Mouse (Mus musculus) kidney, postnatal 36 days (tissue): Measurements from ENCODE around the gene Alg9.

Experiments
- DNase-seq, 2 experiments: peaks; one replicate each; pipeline ENCODE4 v3.0.0; 2021 to 2022; ENCODE audit warnings: mixed read lengths in 2 of 2

The Alg9 gene

DNA sequence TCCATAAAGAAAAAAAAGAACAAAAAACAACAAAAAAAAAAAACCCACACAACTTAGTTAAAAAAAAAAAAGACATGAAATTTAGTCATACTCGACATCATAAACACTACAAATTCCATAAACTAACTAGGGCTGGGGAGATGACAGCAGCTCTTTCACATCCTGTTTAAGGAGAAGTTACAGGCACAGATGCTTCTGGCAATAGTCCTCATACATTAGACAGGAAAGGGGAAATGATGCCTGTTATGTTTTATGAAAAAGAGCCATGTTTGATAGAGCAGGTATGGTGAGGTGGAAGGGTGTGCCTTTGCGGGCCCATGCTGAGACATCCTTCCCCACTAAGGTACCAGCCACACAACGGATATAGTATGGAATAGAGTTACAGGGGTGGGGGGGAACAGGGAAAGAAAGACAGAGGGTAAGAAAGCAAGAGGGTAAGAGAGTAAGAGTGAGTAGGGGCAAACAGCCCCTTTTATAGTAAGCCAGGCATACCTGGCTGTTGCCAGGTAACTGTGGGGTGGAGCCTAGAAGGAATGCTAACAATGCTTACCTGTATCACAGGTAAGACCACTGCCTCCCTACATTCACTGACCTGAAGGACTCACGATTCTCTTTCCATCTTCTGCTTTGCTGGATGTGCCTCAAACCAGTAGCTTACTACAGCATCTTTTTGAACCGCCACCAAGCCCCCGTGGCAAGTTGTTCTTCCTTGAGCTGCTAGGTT is 13.1 kb upstream of the Alg9 start:
- DNase-seq, result no peak

DNA sequence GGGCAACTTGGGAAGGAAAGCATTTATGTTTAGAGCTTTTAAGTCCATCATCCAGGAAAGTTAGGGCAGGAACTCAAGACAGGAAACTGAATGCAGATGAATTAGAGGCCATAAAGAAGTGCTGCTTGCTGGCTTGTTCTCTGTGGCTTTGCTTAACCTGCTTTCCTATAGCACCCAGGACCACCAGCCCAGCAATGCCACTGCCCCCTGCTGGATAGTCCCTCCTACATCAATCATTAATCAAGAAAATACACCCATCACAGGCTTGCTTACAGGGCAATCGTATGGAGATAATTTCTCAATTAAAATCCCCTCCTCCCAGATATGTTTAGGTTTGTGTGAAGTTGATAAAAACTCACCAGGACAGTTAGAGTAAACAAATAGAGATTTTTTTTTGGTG is 11.5 kb upstream of the Alg9 start:
- peak; percentile 22 to 52 for DNase-seq

DNA sequence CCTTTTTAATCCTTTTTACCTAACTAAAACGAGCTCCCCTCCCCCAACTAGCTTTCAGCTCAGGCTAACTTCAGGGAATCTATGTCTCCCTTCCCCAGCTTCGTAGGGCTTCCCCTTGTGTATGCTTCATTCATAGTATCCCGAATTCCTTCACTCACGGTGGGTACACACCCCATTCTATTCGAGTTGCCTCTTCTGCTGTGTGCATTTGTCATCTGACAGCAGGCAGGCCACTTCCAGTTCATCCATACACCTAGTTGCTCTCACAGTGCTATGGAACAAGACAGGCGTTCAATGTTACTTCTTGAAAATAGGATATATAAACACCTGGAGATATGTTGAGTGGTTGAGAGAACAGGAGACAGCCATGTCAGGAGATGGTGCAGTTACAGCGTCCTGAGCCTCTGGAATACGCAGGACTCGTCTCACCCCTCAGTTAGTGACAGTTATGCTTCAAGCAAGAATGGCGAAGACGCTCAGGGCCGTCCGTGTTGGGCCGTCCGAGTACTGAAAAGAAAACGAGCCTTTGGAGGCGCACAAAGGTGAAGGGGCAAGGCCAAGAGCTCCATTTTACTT is 7.2 kb upstream of the Alg9 start:
- no peak for DNase-seq

DNA sequence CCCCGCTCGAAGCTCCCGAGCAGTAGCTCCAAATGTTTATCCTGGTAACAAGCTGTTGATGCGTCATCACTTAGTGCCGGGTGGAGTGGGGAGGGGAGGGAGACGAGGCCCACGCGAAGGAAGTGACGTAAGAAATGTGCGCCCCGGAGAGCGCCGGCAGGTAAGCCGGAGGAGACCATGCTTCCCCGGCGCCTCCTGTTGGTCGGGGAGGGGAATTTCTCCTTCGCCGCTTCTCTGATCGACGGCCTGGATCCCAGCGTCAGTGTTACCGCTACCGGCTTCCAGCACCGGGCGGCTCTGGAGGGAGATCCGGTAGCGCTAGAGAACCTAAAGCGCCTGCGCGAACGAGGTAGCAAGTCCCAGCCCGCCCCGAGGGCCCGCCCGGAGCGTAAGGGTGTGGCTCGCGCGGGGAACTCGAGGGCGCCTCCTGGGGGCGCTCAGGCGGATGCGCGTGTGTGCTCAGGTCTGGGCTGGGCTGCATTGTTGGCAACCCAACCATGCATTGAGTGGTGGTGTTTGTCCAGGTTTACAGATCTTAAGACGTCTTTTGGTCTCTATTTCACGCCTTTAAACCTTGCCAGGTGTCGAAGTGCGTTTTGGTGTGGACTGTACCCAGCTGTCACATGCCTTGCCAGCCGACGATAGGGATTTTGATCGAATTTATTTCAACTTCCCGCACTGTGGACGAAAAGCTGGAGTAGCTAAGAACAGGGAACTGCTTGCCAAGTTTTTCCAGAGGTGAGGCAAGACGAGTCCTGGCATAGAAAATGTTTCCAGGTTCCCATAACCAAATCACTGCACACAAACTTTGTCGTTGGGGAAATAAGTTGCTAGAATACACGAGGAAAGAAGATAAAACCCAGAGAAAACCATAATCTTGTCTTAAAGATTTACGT is 6.5 kb upstream of the Alg9 start, which contains the start of gene Fdxacb1:
Gene Fdxacb1 (plus strand): TSS at position 130 of the 896 bp plus-strand sequence.
- peak; percentile 99 for DNase-seq

DNA sequence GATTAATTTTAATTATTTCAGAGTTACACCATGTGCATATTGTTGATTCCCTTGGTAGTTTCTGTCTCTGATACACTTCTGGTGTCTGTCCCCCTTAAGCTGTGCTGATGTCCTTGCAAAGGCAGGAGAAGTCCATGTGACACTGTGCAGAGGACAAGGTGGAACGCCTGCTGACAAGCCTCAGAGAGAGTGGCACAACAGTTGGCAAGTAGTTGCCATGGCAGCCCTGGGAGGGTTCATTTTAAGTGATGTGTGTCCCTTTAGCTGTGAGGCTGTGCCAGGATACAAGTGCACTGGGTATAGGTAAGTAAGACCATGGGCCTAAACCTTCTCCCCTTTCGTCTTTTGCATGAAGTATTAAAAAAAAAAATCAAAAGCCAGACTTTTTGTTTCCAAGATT is 4.8 kb upstream of the Alg9 start:
- DNase-seq, result no peak

DNA sequence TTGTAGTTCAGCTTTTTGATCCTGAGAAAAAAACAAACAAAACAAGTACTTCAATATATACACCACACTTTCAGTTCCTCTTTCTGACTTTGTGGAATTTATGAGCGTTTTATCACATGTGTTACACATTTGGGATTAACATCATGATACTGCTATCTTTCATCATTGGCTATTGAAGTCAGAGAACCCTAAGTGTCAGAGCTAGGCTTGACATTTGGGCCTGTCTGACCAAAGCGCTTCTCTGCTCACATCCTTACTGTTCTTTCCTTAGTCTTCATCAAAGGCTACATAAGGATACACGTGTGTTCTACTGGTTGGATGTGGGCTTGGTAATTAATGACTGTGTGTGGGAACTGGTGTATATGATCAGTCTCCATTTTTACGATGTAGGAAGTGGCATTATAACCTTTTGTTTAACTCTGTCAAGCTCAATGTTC is 775 bp upstream of the Alg9 start:
- DNase-seq, result no peak

DNA sequence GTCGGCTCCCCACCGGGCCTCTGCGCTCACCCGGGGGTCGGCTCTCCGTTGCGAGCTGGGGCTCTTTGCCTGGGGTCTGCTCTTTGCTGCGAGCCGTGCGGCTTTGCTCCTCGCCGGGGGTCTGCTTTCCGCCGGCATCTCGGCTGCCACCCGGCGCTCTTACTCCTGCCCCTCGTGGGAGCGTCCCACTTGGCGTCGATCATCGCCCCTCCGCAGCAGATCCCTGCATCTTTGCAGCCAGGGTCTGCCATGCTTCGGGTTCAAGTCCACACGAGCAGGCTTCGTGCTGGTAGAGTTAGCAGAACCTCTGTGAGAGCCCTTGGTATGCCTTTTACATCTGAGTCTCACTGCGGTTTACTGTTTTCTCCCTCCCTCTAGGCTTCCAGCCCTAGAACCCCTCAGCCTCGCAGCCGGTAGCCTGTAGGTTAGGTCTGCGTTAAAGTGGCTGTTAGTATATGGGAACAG is 875 bp downstream of the Alg9 start:
- DNase-seq, result peak in 1 of 2 experiments; percentile 23

DNA sequence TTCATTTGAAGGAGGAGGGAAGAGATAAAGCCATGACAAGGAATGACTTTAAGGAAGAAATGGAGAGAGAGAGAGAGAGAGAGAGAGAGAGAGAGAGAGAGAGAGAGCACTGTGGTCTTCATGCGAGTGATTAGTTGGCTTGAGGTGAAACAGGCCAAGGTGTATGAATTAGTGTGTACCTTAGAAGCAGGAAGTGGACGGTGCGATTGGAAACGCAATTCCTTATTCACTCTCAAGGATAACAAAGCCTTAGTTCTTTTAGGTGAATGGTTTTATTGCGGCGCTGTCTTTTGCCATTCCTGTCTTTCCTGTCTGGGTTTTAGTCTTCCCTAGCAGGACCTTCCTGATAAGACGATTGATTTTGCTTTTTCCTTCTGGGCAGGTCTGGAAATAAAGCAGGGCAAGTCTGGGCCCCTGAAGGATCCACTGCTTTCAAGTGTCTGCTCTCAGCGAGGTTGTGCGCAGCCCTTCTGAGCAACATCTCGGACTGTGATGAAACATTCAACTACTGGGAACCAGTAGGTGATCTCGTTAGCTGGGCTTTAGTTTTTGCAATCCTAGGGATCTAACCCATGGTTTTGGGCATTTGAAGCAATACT is 1.4 kb downstream of the Alg9 start:
- no peak for DNase-seq

DNA sequence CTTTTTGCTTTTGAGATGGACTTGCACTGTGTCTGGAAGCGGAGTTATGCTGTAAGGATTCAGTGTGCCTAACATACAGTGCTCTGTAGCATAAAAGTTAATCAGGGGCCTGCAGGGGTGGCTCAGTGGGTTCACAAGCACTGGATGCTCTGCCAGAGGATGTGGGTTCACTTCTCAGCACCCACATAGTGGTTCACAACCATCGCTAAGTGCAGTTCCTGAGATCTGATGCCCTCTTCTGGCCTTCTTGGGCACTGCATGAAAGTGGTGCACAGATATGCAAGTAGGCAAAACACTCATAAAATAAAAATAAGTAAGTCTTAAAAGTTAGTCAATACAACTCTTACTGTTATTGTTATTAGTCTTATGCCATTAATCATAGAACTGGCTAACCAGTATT is 7.3 kb downstream of the Alg9 start:
- peak in 1 of 2 experiments; percentile 73 for DNase-seq

DNA sequence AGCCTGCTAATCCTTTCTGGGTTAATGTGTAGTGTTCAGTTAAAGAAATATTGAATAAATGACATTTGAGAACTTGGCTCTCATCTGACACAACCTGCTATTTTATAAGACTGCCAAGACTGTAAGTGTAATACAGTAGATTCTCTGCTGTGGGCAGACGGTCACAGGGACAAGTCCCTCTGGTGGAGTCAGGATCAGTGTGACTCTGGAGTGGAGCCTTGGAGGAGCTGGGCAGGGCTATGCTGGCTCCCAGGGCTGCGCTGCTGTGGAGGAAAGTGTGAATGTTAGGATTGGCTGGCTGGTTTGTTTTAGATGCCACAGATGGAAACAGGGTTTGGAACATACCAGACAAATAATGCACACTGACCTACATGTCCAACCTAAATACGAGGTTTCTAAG is 20.4 kb downstream of the Alg9 start:
- DNase-seq, result no peak

DNA sequence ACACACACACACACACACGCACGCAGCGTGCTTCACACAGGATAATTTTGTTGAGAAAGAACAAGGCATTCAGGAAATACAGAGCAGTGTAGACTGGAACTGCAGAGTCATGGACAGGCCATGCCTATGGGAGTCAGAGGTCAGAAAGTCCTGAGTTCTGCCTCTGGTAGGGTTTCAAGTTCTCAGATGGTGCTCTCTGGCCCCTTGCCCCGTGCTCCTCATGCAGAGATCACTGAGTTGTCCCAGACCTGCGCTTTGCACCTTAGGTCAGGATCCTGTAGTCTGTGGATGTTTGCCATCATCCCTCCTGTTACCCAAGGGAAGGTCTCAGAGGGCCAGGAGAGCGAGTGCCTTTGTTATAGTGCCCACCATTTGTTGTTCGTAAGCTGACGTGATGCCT is 22.0 kb downstream of the Alg9 start:
- peak; percentile 47 to 54 for DNase-seq

DNA sequence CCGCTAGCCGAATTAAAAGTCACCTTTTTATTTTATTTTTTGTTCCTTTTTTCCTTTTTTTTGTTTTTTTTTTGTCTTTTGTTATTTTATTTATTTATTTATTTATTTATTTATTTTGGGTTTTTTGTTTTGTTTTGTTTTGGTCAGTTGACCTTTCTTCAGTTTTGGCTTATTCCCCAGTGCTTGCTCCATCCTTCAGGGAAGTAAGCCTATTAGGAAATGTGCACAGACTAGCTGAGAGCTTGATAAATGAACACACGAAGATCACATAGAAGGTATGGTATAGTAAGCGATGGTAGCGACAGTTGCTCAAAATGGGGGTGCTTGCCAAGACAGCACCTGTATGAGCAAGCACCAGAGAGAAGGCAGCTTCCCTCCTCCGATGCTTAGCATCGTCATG is 22.8 kb downstream of the Alg9 start:
- no peak for DNase-seq

DNA sequence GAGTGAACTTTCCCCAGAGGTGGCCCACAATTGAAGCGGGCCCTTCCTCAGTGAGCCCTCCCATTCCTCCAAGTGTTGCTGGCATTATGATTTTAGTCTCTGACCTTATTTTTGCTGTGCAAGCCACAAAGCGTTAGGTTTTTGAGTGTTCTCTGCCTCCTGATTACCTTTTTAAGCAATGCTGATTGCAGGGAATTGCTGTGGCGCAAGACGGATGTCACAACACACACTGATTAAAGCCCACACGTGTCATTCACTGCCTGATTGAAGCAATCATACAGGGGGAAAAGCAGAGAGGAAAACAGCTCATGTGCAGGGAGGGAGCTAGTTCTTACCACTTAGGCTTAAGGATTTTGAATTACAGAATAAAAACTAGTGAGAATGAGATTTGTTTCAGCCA is 23.5 kb downstream of the Alg9 start:
- no peak for DNase-seq

DNA sequence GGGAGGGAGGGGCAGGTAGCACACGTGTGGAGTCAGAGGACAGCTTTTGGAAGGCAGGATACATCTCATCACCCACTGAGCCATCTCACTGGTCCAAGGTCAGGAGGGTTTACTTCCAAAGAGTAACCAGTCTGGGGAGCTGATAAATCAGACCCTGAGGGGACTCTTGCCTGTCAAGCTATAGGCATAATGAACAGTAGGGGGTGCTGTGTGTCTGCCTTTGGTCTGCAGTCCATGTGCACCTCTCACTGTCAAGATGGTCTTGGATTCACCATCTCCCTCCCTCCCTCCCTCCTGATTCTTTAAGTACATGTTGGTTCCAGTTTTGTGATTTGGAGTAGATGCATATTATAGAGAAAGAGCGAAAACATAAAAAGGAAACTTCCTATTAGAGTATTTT is 26.2 kb downstream of the Alg9 start:
- peak; percentile 67 to 72 for DNase-seq

DNA sequence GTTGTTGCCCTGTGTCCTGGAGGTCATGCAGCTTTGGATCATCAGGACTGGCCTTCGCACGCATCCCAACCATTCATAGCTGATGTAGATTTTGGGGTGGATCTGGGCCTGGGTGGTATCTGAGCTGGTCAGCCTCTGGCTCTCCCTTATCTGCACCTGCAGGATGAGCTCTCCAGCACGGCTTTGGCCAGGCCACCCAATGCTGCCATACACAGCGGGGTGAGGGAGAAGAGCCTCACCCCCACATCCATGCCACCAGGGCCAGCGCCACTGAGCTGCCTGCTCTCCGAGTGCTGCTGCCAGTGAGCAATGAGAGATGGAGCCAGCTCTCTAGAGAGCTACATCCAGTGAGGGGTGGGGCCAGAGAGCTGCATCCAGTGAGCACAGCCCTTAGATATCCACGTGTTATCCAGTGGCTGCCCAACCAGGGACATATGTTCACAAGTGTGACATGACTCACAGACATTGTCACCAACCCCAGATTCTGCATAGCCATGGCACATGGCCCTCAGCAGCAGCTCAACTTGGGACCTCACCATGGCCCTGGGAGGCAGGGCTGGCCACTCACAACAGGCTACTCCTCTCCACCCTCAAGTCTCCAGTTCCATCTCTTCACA is 28.3 kb downstream of the Alg9 start:
- no peak for DNase-seq

DNA sequence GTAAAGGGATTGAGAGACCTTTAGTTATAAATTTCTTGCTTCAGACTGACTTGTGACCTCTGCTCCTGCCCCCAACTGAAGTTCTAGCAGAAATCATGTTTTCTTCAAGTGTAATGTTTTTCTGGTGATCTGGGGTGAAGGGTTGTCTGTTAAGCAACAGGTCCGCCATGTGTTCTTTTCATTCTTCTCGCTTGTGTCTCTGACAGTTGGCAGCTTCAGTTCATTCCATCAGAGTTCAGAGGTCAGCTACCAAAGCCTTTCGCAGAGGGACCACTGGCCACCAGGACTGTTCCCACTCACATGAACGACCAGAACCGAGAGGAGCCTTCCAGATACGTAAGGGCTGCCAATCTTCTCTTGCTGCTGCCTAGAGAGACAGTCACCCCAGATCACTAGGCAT is 33.7 kb downstream of the Alg9 start:
- DNase-seq, result peak; percentile 43 to 66

DNA sequence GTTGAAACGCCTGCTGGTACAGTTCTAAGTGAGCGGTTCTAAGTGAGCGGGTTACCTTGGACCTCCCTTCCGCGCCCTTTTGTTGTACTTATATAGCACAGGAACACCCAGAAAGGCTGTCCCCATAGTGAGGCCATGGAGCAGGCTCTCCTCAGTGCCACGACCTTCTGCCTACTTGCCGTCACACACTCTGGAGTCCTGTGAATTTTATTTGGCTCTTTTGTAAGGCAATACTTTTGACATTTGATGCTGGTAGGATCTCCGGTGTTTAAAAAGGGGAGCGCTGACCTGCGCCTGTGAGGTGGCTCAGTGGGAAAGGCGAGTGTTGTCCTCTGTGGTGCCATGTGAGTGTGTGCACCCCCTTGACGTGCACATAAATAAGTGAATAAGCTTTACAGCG is 34.3 kb downstream of the Alg9 start:
- no peak for DNase-seq

DNA sequence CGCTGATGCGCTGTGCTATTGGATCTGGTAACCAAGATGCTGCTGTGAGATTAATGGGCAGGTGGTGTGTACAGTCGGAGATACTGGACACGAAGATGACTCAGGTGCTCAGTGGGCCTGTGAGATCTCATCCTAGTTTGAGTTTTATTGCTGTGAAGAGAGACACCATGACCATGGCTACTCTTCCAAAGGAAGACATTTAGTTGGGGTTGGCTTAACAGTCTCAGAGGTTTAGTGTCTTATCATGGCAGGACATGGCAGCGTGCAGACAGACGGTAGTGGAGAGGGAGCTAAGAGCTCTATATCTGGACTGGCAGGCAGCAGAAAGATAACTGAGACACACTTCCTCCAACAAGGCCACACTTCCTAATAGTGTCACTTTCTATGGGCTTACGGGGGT is 36.4 kb downstream of the Alg9 start:
- no peak for DNase-seq

DNA sequence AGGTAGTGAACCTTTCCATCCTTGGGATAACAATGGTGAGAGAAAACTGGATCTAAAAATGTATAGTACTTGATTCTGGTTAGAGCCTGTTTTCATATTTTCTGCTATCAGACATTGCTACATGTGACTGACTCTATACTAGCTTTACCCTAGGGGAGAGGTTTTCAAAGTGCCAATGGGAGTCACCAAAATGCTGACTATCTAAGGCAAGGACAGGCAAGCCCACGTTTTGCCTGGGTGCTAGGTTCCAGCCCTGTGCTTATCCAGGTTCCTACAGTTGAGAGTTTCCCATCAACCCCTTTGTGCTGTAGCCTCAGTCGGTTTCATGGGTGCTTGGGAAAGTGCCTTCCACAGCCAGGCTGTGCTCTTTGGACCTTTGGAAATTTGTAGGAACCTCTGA is 36.9 kb downstream of the Alg9 start:
- no peak for DNase-seq

DNA sequence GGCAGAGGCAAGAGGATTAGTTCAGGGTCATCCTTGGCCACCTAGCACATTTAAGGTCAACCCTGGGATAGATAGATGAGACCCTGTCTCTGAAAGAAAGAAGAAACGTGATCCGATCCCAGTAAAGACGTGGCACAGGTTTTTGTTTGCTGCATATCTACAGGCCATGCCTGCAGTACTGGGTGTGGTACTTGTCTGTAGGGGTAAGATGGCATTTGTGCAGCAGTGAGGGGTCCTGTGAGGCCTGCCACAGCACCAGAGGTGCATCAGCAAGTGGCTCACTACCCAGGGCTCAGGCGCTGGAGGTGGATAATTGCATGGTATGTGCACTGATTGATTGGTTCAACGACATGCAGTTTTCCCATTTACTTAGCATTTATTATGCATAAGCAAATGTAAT is 39.0 kb downstream of the Alg9 start:
- no peak for DNase-seq

DNA sequence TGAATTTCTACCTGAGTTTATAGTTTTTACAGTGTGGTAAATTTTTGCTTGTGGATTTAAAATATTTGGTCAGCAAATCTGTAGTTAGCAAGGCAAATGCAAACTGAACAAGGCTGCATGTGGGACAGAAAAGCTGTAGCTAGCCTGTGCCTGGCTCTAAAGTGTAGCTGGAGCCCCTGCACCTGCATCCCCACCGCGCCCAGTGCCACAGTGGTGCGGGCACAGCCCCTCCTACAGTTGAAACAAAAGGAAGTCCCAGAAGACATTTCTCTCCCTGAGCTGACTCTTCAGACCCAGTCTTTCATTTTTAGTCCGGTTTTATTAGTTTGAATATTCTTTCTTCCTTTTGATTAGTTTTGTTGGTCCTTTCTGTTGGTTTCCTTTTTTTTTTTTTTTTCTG is 40.8 kb downstream of the Alg9 start:
- DNase-seq, result no peak

DNA sequence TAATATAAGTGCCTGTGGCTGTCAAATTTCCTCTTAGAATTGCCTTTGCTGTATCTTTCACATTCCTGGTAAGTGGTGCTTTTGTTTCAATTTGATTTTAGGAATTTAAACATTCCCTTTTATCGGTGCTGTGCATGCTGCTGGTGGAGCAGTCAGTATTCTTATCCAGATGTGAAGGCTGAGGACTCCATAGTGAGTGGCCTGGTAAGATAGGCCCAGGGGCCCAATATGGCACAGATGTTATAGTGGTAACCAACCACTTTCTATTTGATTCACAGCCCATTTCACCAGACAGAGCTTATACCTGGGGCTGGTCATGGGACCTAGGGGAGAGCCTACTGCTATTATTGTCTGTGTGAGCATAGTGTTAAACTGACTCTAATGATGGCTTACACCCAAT is 41.7 kb downstream of the Alg9 start:
- no peak for DNase-seq

DNA sequence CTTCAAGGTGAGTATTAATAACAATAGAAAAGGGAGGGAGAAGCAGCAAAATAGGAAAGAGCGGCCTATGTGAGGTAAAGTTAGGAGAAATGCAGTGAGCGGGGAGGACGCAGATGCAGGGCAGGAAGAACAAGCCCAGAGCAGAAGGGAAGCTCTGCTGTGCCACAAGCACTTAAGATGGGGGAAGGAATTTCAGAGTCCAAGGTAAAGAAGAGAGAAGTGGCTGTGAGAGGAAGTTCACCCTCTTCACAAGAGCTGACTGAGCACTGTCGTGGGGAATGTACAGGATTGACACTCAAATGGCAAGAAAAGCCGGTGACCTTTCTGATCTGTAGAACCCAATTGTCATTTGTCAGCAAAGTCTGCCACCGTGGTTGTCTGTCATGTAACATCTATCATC is 43.2 kb downstream of the Alg9 start:
- no peak for DNase-seq
